Mouse (Mus musculus) cerebellum, postnatal 10 days (tissue): ENCODE data around the gene 4921504E06Rik.

Experiments used
- DNase-seq, 2 experiments: peaks; one replicate each; pipeline ENCODE4 v3.0.0; 2021; ENCODE audit warnings: mixed read lengths in 2 of 2

The 4921504E06Rik gene

GRCm38 (mm10) chr2:19416066-19416465, 137.6 kb downstream of the 4921504E06Rik start:
- DNase-seq, result no peak

DNA sequence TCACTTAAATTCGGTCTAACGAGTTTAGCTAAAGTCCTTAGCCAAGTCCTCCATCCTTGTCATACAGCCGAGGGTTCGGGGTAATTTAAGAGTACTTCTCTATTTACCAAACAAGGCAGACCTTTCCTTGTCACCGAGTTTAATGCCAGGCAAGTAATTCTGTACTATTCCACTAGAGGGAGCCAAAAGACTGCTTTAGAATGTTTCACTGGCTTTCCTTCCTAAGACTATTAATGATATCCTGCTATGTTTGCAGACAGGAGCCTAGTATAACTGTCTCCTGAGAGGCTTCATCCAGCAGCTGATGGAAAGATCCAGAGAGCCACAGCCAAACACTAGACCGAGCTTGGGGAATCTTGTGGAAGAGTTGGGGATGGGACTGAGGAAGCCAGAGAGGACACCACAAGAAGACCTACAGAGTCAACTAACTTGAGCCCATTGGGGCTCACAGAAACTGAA, 138.6 kb downstream of the 4921504E06Rik start:
- peak; percentile 69 to 89 for DNase-seq

GRCm38 (mm10) chr2:19414222-19414965, 139.3 kb downstream of the 4921504E06Rik start:
- peak; percentile 89 to 93 for DNase-seq
